Mouse (Mus musculus) cortical plate, adult 2 months (tissue): ENCODE data around the gene Wnt1. TPM values are rescaled to one million over a fixed set of nuclear protein-coding genes. Genes with fewer than 3 reads are reported as not detected.

Source experiments
- H3K27ac ChIP-seq: fragments of 200-500 bp; 2 replicates; pipeline ENCODE4 v1.5.1; 2012; ENCODE audit warnings: low read length, control low read depth, inconsistent platforms; ENCODE audit not compliant: insufficient read depth
- H3K4me1 ChIP-seq: fragments of 200-500 bp; 2 replicates; pipeline ENCODE4 v1.6.1; 2011; ENCODE audit warnings: low read length; ENCODE audit not compliant: control insufficient read depth, insufficient read depth
- H3K4me3 ChIP-seq: fragments of 200-500 bp; 2 replicates; pipeline ENCODE4 v1.5.1; 2011; ENCODE audit warnings: mild to moderate bottlenecking, low read length, control low read depth; ENCODE audit not compliant: insufficient read depth
- CTCF ChIP-seq: fragments of 200-500 bp; IDR thresholded peaks from 2 replicates; pipeline ENCODE4 v1.5.1; 2011; ENCODE audit warnings: mild to moderate bottlenecking, control low read depth, low read length; ENCODE audit not compliant: insufficient read depth; ENCODE audit errors: extremely low read depth
- POLR2A ChIP-seq: fragments of 200-500 bp; IDR thresholded peaks from 2 replicates; pipeline ENCODE4 v1.6.1; 2011; ENCODE audit warnings: mild to moderate bottlenecking, low read length, control low read depth; ENCODE audit not compliant: insufficient read depth; ENCODE audit errors: extremely low read depth
- polyA plus RNA-seq: library from polyadenylated mRNA; depleted of rRNA; stranded (reverse); fragments of >200 nt; gene quantifications from 2 replicates; pipeline ENCODE4 v1.2.3, GENCODE M21; 2012

Gene Wnt1
- polyA plus RNA-seq, 1 experiment, result 0.15 TPM

GRCm38 (mm10) chr15:98830736-98831683 is 41.4 kb downstream of the Wnt1 start, which contains the start of gene Prkag1:
Prkag1 (minus strand) TSS chr15:98831521.
- 0 out of 2 replicates have a peak, but pooled peaks have one; percentile 13 for TF ChIP-seq CTCF
- TF ChIP-seq POLR2A, result peak; percentile 77
- Histone ChIP-seq H3K4me3 (peak within 1 kb of the TSS; percentile 66), H3K27ac (peak within 1 kb of the TSS; percentile 66; the same call in 1 of the 2 replicates), H3K4me1 (peaks cover 2% of the 10 kb centered on the region; the same call in 1 of the 2 replicates)

GRCm38 (mm10) chr15:98831684-98832035 is 42.0 kb downstream of the Wnt1 start:
- Histone ChIP-seq H3K27ac (peak overlapping the region; percentile 66; the same call in 1 of the 2 replicates), H3K4me1 (peaks cover 2% of the 10 kb centered on the region; the same call in 1 of the 2 replicates), H3K4me3 (peak overlapping the region; percentile 66)
- TF ChIP-seq POLR2A (no peak), CTCF (no peak)

GRCm38 (mm10) chr15:98832161-98833058 is 42.8 kb downstream of the Wnt1 start:
- Histone ChIP-seq H3K4me3 (no peak overlapping the region; the same call in 1 of the 2 replicates), H3K4me1 (peaks cover 2% of the 10 kb centered on the region; the same call in 1 of the 2 replicates), H3K27ac (no peak overlapping the region)
- no peak for TF ChIP-seq CTCF
- no peak for TF ChIP-seq POLR2A

GRCm38 (mm10) chr15:98833281-98833680 is 43.6 kb downstream of the Wnt1 start:
- TF ChIP-seq CTCF, result no peak
- no peak for TF ChIP-seq POLR2A
- peaks cover 2% of the 10 kb centered on the region; the same call in 1 of the 2 replicates for H3K4me1 ChIP-seq
- H3K27ac ChIP-seq, result no peak overlapping the region
- H3K4me3 ChIP-seq, result no peak overlapping the region

- TF ChIP-seq CTCF (no peak), POLR2A (no peak)
- Histone ChIP-seq H3K4me1 (peaks cover 2% of the 10 kb centered on the region; the same call in 1 of the 2 replicates), H3K27ac (no peak overlapping the region), H3K4me3 (no peak overlapping the region)
Observed at GRCm38 (mm10) chr15:98834059-98834458, 44.4 kb downstream of the Wnt1 start.

- no peak for TF ChIP-seq POLR2A
- no peak overlapping the region for H3K4me3 ChIP-seq
- no peak overlapping the region for H3K27ac ChIP-seq
- H3K4me1 ChIP-seq, result peaks cover 2% of the 10 kb centered on the region; the same call in 1 of the 2 replicates
Observed at GRCm38 (mm10) chr15:98835291-98835690, 45.6 kb downstream of the Wnt1 start.

GRCm38 (mm10) chr15:98837006-98837742 is 47.5 kb downstream of the Wnt1 start:
- TF ChIP-seq CTCF, result no peak
- no peak for TF ChIP-seq POLR2A

GRCm38 (mm10) chr15:98837743-98838103 is 48.1 kb downstream of the Wnt1 start:
- no peak for TF ChIP-seq CTCF
- TF ChIP-seq POLR2A, result no peak
- Histone ChIP-seq H3K4me1 (no peaks in the 10 kb centered on the region), H3K27ac (no peak overlapping the region), H3K4me3 (no peak overlapping the region)

More at GRCm38 (mm10) chr15:98837006-98837742, 47.5 kb downstream of the Wnt1 start:
- Histone ChIP-seq H3K4me3 (no peak overlapping the region), H3K27ac (no peak overlapping the region), H3K4me1 (peaks cover under 1% of the 10 kb centered on the region; the same call in 1 of the 2 replicates)
